Mouse (Mus musculus) stomach, postnatal 0 days (tissue): ENCODE measurements around the gene Gm49325.

Experiments
- CTCF ChIP-seq: IDR thresholded peaks from 2 replicates; pipeline ENCODE4 v1.5.1; 2016; ENCODE audit warnings: antibody characterized with exemption, low read depth, mild to moderate bottlenecking, moderate library complexity
- EP300 ChIP-seq: optimal IDR thresholded peaks from 2 replicates; pipeline ENCODE3; 2016; ENCODE audit warnings: antibody characterized with exemption

- TF ChIP-seq CTCF (no peak), EP300 (no peak)
Observed at GRCm38 (mm10) chr10:77687021-77687420, 81.0 kb downstream of the Gm49325 start.
